Mouse (Mus musculus) C2C12 (cell line): ENCODE measurements around the gene Trim25.

Source experiments
- CEBPB ChIP-seq: IDR thresholded peaks from one replicate; pipeline ENCODE4 v1.6.1; 2011; ENCODE audit warnings: low read depth, mild to moderate bottlenecking, control low read depth, moderate library complexity
- CTCF ChIP-seq: IDR thresholded peaks from one replicate; pipeline ENCODE4 v1.5.1; 2011; ENCODE audit not compliant: control insufficient read depth, insufficient read depth, insufficient read length
- FOSL1 ChIP-seq: IDR thresholded peaks from one replicate; pipeline ENCODE4 v1.8.0; 2011; ENCODE audit warnings: mild to moderate bottlenecking, low read length; ENCODE audit not compliant: poor library complexity, insufficient read depth, severe bottlenecking
- MAX ChIP-seq: IDR thresholded peaks from one replicate; pipeline ENCODE4 v1.6.1; 2011; ENCODE audit warnings: mild to moderate bottlenecking, control low read depth
- MYOD1 ChIP-seq: IDR thresholded peaks from one replicate; pipeline ENCODE4 v1.6.1; 2011; ENCODE audit warnings: low read depth; ENCODE audit not compliant: control insufficient read depth, insufficient read length
- MYOG ChIP-seq: IDR thresholded peaks from one replicate; pipeline ENCODE4 v1.6.1; 2011; ENCODE audit not compliant: control insufficient read depth, insufficient read length; ENCODE audit errors: extremely low read depth
- USF1 ChIP-seq: IDR thresholded peaks from one replicate; pipeline ENCODE4 v1.6.1; 2011; ENCODE audit warnings: low read depth, mild to moderate bottlenecking, control low read depth, moderate library complexity

DNA sequence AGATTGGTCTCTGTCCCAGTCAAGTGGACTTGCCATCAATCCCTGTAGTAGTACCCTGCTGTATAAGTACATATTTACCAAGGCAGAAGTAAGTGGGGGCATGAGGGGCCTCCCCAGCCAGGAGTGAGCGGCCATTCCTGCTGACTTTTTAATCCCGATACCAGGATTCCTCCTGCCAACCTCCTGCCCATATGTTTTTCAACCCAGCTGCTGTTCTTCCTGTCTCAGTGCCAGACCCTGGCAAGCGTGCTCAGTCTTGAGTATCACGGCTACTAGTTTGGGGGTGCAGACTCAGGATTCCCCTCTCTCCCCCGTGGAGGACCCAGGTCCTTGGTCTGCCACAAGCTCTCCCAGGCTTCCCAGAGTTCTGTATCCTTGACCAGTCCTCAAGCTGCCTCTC, 3.4 kb downstream of the Trim25 start:
- TF ChIP-seq CTCF, result no peak
- TF ChIP-seq CEBPB, result no peak
- TF ChIP-seq USF1, result no peak
- no peak for TF ChIP-seq MYOG
- TF ChIP-seq MAX, result no peak
- no peak for TF ChIP-seq MYOD1
- no peak for TF ChIP-seq FOSL1
